Mouse (Mus musculus) liver, postnatal 0 days (tissue): ENCODE measurements around the gene Tns4.

ENCODE experiments used
- CTCF ChIP-seq: sonication (generic); IDR thresholded peaks from 2 replicates; pipeline ENCODE4 v1.5.1; 2016; ENCODE audit warnings: antibody characterized with exemption, low read depth
- EP300 ChIP-seq: IDR thresholded peaks from 2 replicates; pipeline ENCODE4 v1.6.1; 2016; ENCODE audit warnings: antibody characterized with exemption, low read depth, mild to moderate bottlenecking

GRCm38 (mm10) chr11:99102575-99103270 lies 13.6 kb upstream of the Tns4 start:
- TF ChIP-seq EP300 (no peak), CTCF (no peak)
